Mouse (Mus musculus) embryonic fibroblast, embryonic 13.5 days (primary cell): ENCODE data around the gene Fbxo31. TPM values are rescaled to one million over a fixed set of nuclear protein-coding genes. Genes with fewer than 3 reads are reported as not detected.

ENCODE experiments used
- H3K27ac ChIP-seq: 2 replicates; pipeline ENCODE4 v1.5.1; 2012; ENCODE audit warnings: low read length, control low read depth, inconsistent platforms; ENCODE audit not compliant: insufficient read depth
- H3K4me1 ChIP-seq: 2 replicates; pipeline ENCODE4 v1.6.1; 2011; ENCODE audit warnings: low read length; ENCODE audit not compliant: control insufficient read depth, insufficient read depth
- H3K4me3 ChIP-seq: 2 replicates; pipeline ENCODE4 v1.5.1; 2011; ENCODE audit warnings: mild to moderate bottlenecking, control low read depth, low read length; ENCODE audit not compliant: insufficient read depth
- CTCF ChIP-seq: IDR thresholded peaks from 2 replicates; pipeline ENCODE4 v1.5.1; 2011; ENCODE audit warnings: mild to moderate bottlenecking, control low read depth, low read length, moderate library complexity, borderline replicate concordance; ENCODE audit not compliant: insufficient read depth
- POLR2A ChIP-seq: IDR thresholded peaks from 2 replicates; pipeline ENCODE4 v1.6.1; 2011; ENCODE audit warnings: low read depth, mild to moderate bottlenecking, control low read depth, low read length, moderate library complexity
- polyA plus RNA-seq: library from polyadenylated mRNA; stranded (reverse); fragments of >200 nt; gene quantifications from 2 replicates; pipeline ENCODE4 v1.2.4, GENCODE M21; 2011; ENCODE audit warnings: low read depth; ENCODE audit not compliant: missing spikeins, insufficient read length

Gene Fbxo31
- polyA plus RNA-seq, 1 experiment: 10.9 TPM

GRCm38 (mm10) chr8:121551065-121551985 is 27.3 kb downstream of the Fbxo31 start:
- no peak for TF ChIP-seq CTCF
- TF ChIP-seq POLR2A: no peak
- Histone ChIP-seq H3K27ac (no peak overlapping the region), H3K4me3 (no peak overlapping the region), H3K4me1 (no peaks in the 10 kb centered on the region)

GRCm38 (mm10) chr8:121550056-121550455 is 28.6 kb downstream of the Fbxo31 start:
- Histone ChIP-seq H3K27ac (no peak overlapping the region), H3K4me1 (no peaks in the 10 kb centered on the region), H3K4me3 (no peak overlapping the region)
- TF ChIP-seq CTCF (no peak), POLR2A (no peak)

- no peak overlapping the region for H3K4me3 ChIP-seq
- H3K4me1 ChIP-seq: no peaks in the 10 kb centered on the region
- H3K27ac ChIP-seq: no peak overlapping the region
- TF ChIP-seq POLR2A (no peak), CTCF (peak; percentile 35; the same call in 1 of the 2 replicates)
Observed at GRCm38 (mm10) chr8:121547132-121547531, 31.5 kb downstream of the Fbxo31 start.

GRCm38 (mm10) chr8:121544936-121545335 is 33.7 kb downstream of the Fbxo31 start:
- Histone ChIP-seq H3K4me3 (no peak overlapping the region), H3K27ac (no peak overlapping the region), H3K4me1 (no peaks in the 10 kb centered on the region)
- TF ChIP-seq POLR2A (no peak), CTCF (no peak)

- TF ChIP-seq CTCF (no peak), POLR2A (no peak)
- Histone ChIP-seq H3K27ac (no peak within 1 kb of the TSS), H3K4me3 (no peak within 1 kb of the TSS), H3K4me1 (no peaks in the 10 kb centered on the region)
Observed at GRCm38 (mm10) chr8:121544276-121544785, 34.3 kb downstream of the Fbxo31 start, which contains the start of gene 1700018B08Rik. Gene 1700018B08Rik, minus strand, starts transcription at chr8:121544320.

- no peak overlapping the region for H3K4me3 ChIP-seq
- H3K4me1 ChIP-seq: no peaks in the 10 kb centered on the region
- TF ChIP-seq POLR2A (no peak), CTCF (no peak)
- H3K27ac ChIP-seq: no peak overlapping the region
Observed at GRCm38 (mm10) chr8:121542901-121543300, 35.7 kb downstream of the Fbxo31 start.

GRCm38 (mm10) chr8:121541862-121542261 is 36.7 kb downstream of the Fbxo31 start:
- no peaks in the 10 kb centered on the region for H3K4me1 ChIP-seq
- TF ChIP-seq POLR2A (no peak), CTCF (no peak)
- H3K27ac ChIP-seq: no peak overlapping the region
- H3K4me3 ChIP-seq: no peak overlapping the region

GRCm38 (mm10) chr8:121532381-121532780 is 46.2 kb downstream of the Fbxo31 start:
- Histone ChIP-seq H3K4me1 (no peaks in the 10 kb centered on the region), H3K27ac (no peak overlapping the region), H3K4me3 (no peak overlapping the region)
- TF ChIP-seq CTCF: 0 out of 2 replicates have a peak, but pooled peaks have one; percentile 23
- TF ChIP-seq POLR2A: no peak

- no peak overlapping the region for H3K4me3 ChIP-seq
- TF ChIP-seq CTCF (no peak), POLR2A (no peak)
- H3K4me1 ChIP-seq: no peaks in the 10 kb centered on the region
- H3K27ac ChIP-seq: no peak overlapping the region
Observed at GRCm38 (mm10) chr8:121530639-121531038, 48.0 kb downstream of the Fbxo31 start.

GRCm38 (mm10) chr8:121528790-121529189 is 49.8 kb downstream of the Fbxo31 start:
- Histone ChIP-seq H3K4me3 (no peak overlapping the region), H3K4me1 (no peaks in the 10 kb centered on the region), H3K27ac (no peak overlapping the region)
- TF ChIP-seq POLR2A (no peak), CTCF (no peak)
